Comparison of ENCODE assay signal across 23 mouse cellular contexts in genomic region chr8:95610749-95611148, GRCm38 (mm10). TPM values are rescaled to one million over a fixed set of nuclear protein-coding genes. Genes with fewer than 3 reads are reported as not detected.
A peak's percentile ranks its signal among the peaks of the same experiment; 100 is the strongest.
DNase-seq lines count a peak whose midpoint lies in the region; ATAC-seq lines count a peak whose summit lies in the region.
"Had no signal": no experiment of that assay in that cellular context is flagged by ENCODE, and none has a peak within 500 bp of the region (broad histone marks: within the 10 kb centered on the region; RNA-seq: fewer than 3 reads in every experiment).

No protein-coding gene starts in this region.

- peak; percentile 56 for DNase-seq in heart, postnatal 4 days
- DNase-seq in heart, postnatal 10 days: no peak
- peak; percentile 26 for DNase-seq in MEL-GATA-1-ER (ENCODE audit: extremely low read depth, low read depth)
- DNase-seq in spleen, postnatal 14 days (ENCODE audit: low spot score in 2 of 2): peak; percentile 25 to 31
- DNase-seq in urinary bladder, adult 18-20 months (ENCODE audit: low spot score in 2 of 2): no peak
- DNase-seq in midbrain, embryonic 11.5 days (ENCODE audit: low spot score, missing footprints): no peak
- DNase-seq in neural tube, embryonic 10.5 days (ENCODE audit: extremely low spot score, low spot score): no peak
- DNase-seq: gastrocnemius, postnatal 25 days; kidney, adult 18-20 months; kidney, postnatal 36 days; layer of hippocampus, postnatal 36 days; lung, postnatal 10 days; right cerebral cortex, postnatal 4 days had no signal

- H3K9me3 ChIP-seq in liver, embryonic 12.5 days (replicated peaks): no peaks in the 10 kb centered on the region
- H3K9me3 ChIP-seq in midbrain, embryonic 11.5 days (ENCODE audit: control insufficient read depth, low read length): no peaks in the 10 kb centered on the region
- H3K9me3 ChIP-seq: embryonic facial prominence, embryonic 15.5 days; heart, embryonic 13.5 days; hindbrain, embryonic 12.5 days; limb, embryonic 10.5 days; midbrain, embryonic 12.5 days had no signal

- peak; percentile 86 for ATAC-seq in liver, embryonic 12.5 days
- no peak for ATAC-seq in midbrain, embryonic 11.5 days (ENCODE audit: low FRiP score)
- ATAC-seq: forebrain, embryonic 14.5 days; Patski had no signal

- H3K4me3 ChIP-seq in liver, embryonic 12.5 days: no peak overlapping the region
- H3K4me3 ChIP-seq in midbrain, embryonic 11.5 days (ENCODE audit: low read depth, low read length): no peak overlapping the region
- H3K4me3 ChIP-seq: embryonic facial prominence, embryonic 15.5 days; heart, embryonic 13.5 days; hindbrain, embryonic 12.5 days; limb, embryonic 10.5 days; midbrain, embryonic 12.5 days had no signal

- intact Hi-C loops in heart, postnatal 10 days (cut with DNase I): no loop called here

- 45% methylated on average over 14 of the region's 14 CpGs for WGBS in liver, embryonic 12.5 days (ENCODE audit: insufficient replicate concordance)
- WGBS in midbrain, embryonic 11.5 days: 89% methylated on average over 14 of the region's 14 CpGs

- H3K4me1 ChIP-seq in liver, embryonic 12.5 days: peaks cover 7% of the 10 kb centered on the region
- H3K4me1 ChIP-seq in midbrain, embryonic 11.5 days (ENCODE audit: control insufficient read depth, insufficient read depth, low read length): no peaks in the 10 kb centered on the region
- H3K4me1 ChIP-seq: limb, embryonic 10.5 days had no signal

- peaks cover 38% of the 10 kb centered on the region for H3K27me3 ChIP-seq in liver, embryonic 12.5 days (replicated peaks)
- H3K27me3 ChIP-seq in midbrain, embryonic 11.5 days (ENCODE audit: control insufficient read depth, insufficient read depth, low read length): no peaks in the 10 kb centered on the region
- H3K27me3 ChIP-seq: embryonic facial prominence, embryonic 15.5 days; hindbrain, embryonic 12.5 days had no signal

- H3K4me2 ChIP-seq in liver, embryonic 12.5 days: peak overlapping the region; percentile 41
- H3K4me2 ChIP-seq in midbrain, embryonic 11.5 days: no peak overlapping the region
- H3K4me2 ChIP-seq: embryonic facial prominence, embryonic 15.5 days; heart, embryonic 13.5 days; hindbrain, embryonic 12.5 days; midbrain, embryonic 12.5 days had no signal

- no peak overlapping the region; the same call in 1 of the 2 replicates for H3K27ac ChIP-seq in liver, embryonic 12.5 days
- no peak overlapping the region for H3K27ac ChIP-seq in midbrain, embryonic 11.5 days (ENCODE audit: low read depth, low read length)
- H3K27ac ChIP-seq: embryonic facial prominence, embryonic 15.5 days; heart, embryonic 13.5 days; hindbrain, embryonic 12.5 days; limb, embryonic 10.5 days; midbrain, embryonic 12.5 days had no signal

- no peaks in the 10 kb centered on the region for H3K36me3 ChIP-seq in liver, embryonic 12.5 days
- no peaks in the 10 kb centered on the region for H3K36me3 ChIP-seq in midbrain, embryonic 11.5 days (ENCODE audit: control insufficient read depth, insufficient read depth, low read length)
- H3K36me3 ChIP-seq: embryonic facial prominence, embryonic 15.5 days; heart, embryonic 13.5 days; hindbrain, embryonic 12.5 days; limb, embryonic 10.5 days; midbrain, embryonic 12.5 days had no signal

- no peak overlapping the region for H3K9ac ChIP-seq in liver, embryonic 12.5 days
- no peak overlapping the region for H3K9ac ChIP-seq in midbrain, embryonic 11.5 days (ENCODE audit: low read length)
- H3K9ac ChIP-seq: embryonic facial prominence, embryonic 15.5 days; heart, embryonic 13.5 days; hindbrain, embryonic 12.5 days; midbrain, embryonic 12.5 days had no signal

RNA-seq across cellular contexts. Expression of gene Gins3, which starts 22.5 kb away (rescaled TPM):
- 1 to 10 TPM; 4.4 to 6.0 TPM for total RNA-seq in heart, postnatal 4 days (2021)
- 1 to 10 TPM; 1.9 to 2.8 TPM for total RNA-seq in heart, postnatal 10 days (2021)
- 13.8 and 14.1 TPM in 2 replicates for polyA plus RNA-seq in liver, embryonic 12.5 days (2016; fragmentation: Nextera tagmentation; extraction: Ambion mirVana)
- 26.3 and 28.6 TPM in 2 replicates for polyA plus RNA-seq in midbrain, embryonic 11.5 days (2014; fragmentation: Nextera tagmentation; extraction: Ambion mirVana)

RNA-seq across cellular contexts. Expression of gene Prss54, which starts 34.6 kb away (rescaled TPM):
- total RNA-seq in heart, postnatal 4 days (2021): not detected
- total RNA-seq in heart, postnatal 10 days (2021): not detected
- polyA plus RNA-seq in liver, embryonic 12.5 days (2016; fragmentation: Nextera tagmentation; extraction: Ambion mirVana): not detected in 2 replicates
- not detected in 2 replicates for polyA plus RNA-seq in midbrain, embryonic 11.5 days (2014; fragmentation: Nextera tagmentation; extraction: Ambion mirVana)
- total RNA-seq: gastrocnemius, postnatal 25 days; layer of hippocampus, postnatal 36 days had no signal
- polyA plus RNA-seq: embryonic facial prominence, embryonic 15.5 days; forebrain, embryonic 14.5 days; heart, embryonic 13.5 days; hindbrain, embryonic 12.5 days; limb, embryonic 10.5 days; midbrain, embryonic 12.5 days; neural tube, embryonic 11.5 days; Patski; urinary bladder, adult 2 months had no signal

Comparison
In these comparisons a context has a peak if more than half of its experiments do, and no peak if none do; other contexts are left out.
1. DNase-seq: peak in heart, postnatal 4 days (single experiment), MEL-GATA-1-ER (single experiment) and spleen, postnatal 14 days (2 of 2); none in heart, postnatal 10 days (0 of 2), urinary bladder, adult 18-20 months (0 of 2), midbrain, embryonic 11.5 days (single experiment) and neural tube, embryonic 10.5 days (single experiment).